Mouse (Mus musculus) intestine, postnatal 0 days (tissue): ENCODE results near the gene Gm6763. TPM values are rescaled to one million over a fixed set of nuclear protein-coding genes. Genes with fewer than 3 reads are reported as not detected.
"Not testable (repeated sequence)": the region's sequence is repeated elsewhere in the genome, so short reads cannot be mapped to it uniquely, and the experiment has no call there.

Experiments used
- ATAC-seq: fragments of 200-750 bp; cut with Nextera tagmentation; 2 replicates; pipeline ENCODE4 v1.8.0; 2017; ENCODE audit warnings: mild to moderate bottlenecking, moderate TSS enrichment, moderate library complexity
- H3K27ac ChIP-seq: fragments of 300-500 bp; sonication (generic); 2 replicates; pipeline ENCODE4 v1.5.1; 2014; ENCODE audit warnings: mild to moderate bottlenecking, low read depth, low read length, moderate library complexity
- H3K27me3 ChIP-seq: fragments of 300-500 bp; sonication (generic); replicated peaks from 2 replicates; pipeline ENCODE4 v1.6.1; 2014; ENCODE audit warnings: low read length, mixed read lengths; ENCODE audit not compliant: control insufficient read depth, insufficient read depth
- H3K36me3 ChIP-seq: fragments of 300-500 bp; sonication (generic); 2 replicates; pipeline ENCODE4 v1.6.1; 2014; ENCODE audit warnings: mild to moderate bottlenecking, moderate library complexity; ENCODE audit not compliant: control insufficient read depth, insufficient read depth
- H3K4me1 ChIP-seq: fragments of 300-500 bp; sonication (generic); replicated peaks from 2 replicates; pipeline ENCODE4 v1.6.1; 2014; ENCODE audit warnings: antibody characterized with exemption, low read length, mixed read lengths; ENCODE audit not compliant: control insufficient read depth, insufficient read depth
- H3K4me2 ChIP-seq: fragments of 300-500 bp; sonication (generic); replicated peaks from 2 replicates; pipeline ENCODE4 v1.6.1; 2014; ENCODE audit warnings: low read depth, mild to moderate bottlenecking, moderate library complexity
- H3K4me3 ChIP-seq: fragments of 300-500 bp; sonication (generic); 2 replicates; pipeline ENCODE4 v1.5.1; 2014; ENCODE audit warnings: low read depth, low read length
- H3K9ac ChIP-seq: fragments of 300-500 bp; sonication (generic); 2 replicates; pipeline ENCODE4 v1.6.1; 2014; ENCODE audit warnings: mild to moderate bottlenecking, low read depth, low read length
- H3K9me3 ChIP-seq: fragments of 300-500 bp; sonication (generic); 2 replicates; pipeline ENCODE4 v1.6.1; 2016; ENCODE audit warnings: mixed run types; ENCODE audit not compliant: control insufficient read depth
- CTCF ChIP-seq: sonication (generic); IDR thresholded peaks from 2 replicates; pipeline ENCODE4 v1.5.1; 2016; ENCODE audit warnings: low read depth, mild to moderate bottlenecking, control low read depth, antibody characterized with exemption, moderate library complexity
- WGBS: fragments of 180-500 bp; shearing (Covaris S2); extraction: QIAGEN DNeasy Blood & Tissue Kit; methylation state at CpG from one replicate; pipeline ENCODE4 v1.1.7; 2014; 5-methylcytosine and 5-hydroxymethylcytosine counted together
- polyA plus RNA-seq: library from polyadenylated mRNA; unstranded; fragments of >200 nt; fragmentation: Nextera tagmentation; extraction: Ambion mirVana; gene quantifications from 2 replicates; pipeline ENCODE4 v1.2.1, GENCODE M21; 2015

Gm6763 gene
- polyA plus RNA-seq: not detected in 2 replicates

- not testable (repeated sequence) for H3K36me3 ChIP-seq, ATAC-seq
- no CpG with 5 or more reads among the region's 3 CpGs for WGBS
Measured at GRCm38 (mm10) chr10:104151197-104151596, at the start of gene Gm6763. Gene Gm6763, plus strand, starts transcription at chr10:104151497.

GRCm38 (mm10) chr10:104110044-104110443, 41.3 kb upstream of the Gm6763 start:
- WGBS: 69% methylated on average over 3 of the region's 3 CpGs
- TF ChIP-seq CTCF: no peak
- ATAC-seq: no peak
- no peak overlapping the region for H3K4me2 ChIP-seq
- no peaks in the 10 kb centered on the region for H3K4me1 ChIP-seq
- H3K27ac ChIP-seq: no peak overlapping the region
- H3K4me3 ChIP-seq: no peak overlapping the region
- H3K9ac ChIP-seq: no peak overlapping the region
- H3K27me3 ChIP-seq: no peaks in the 10 kb centered on the region
- no peaks in the 10 kb centered on the region for H3K36me3 ChIP-seq
- no peaks in the 10 kb centered on the region for H3K9me3 ChIP-seq

More at GRCm38 (mm10) chr10:104151197-104151596, at the start of gene Gm6763:
- H3K9ac ChIP-seq, H3K4me1 ChIP-seq, H3K27me3 ChIP-seq, H3K9me3 ChIP-seq, H3K4me2 ChIP-seq, H3K27ac ChIP-seq, H3K4me3 ChIP-seq: not testable (repeated sequence)

- H3K4me1 ChIP-seq: no peaks in the 10 kb centered on the region
- WGBS: 71% methylated on average over 2 of the region's 2 CpGs
- no peak overlapping the region for H3K4me2 ChIP-seq
- no peak overlapping the region for H3K27ac ChIP-seq
- no peak overlapping the region for H3K9ac ChIP-seq
- no peaks in the 10 kb centered on the region for H3K36me3 ChIP-seq
- H3K27me3 ChIP-seq: no peaks in the 10 kb centered on the region
- no peaks in the 10 kb centered on the region for H3K9me3 ChIP-seq
- no peak for TF ChIP-seq CTCF
- no peak overlapping the region for H3K4me3 ChIP-seq
- no peak for ATAC-seq
Measured at GRCm38 (mm10) chr10:104118312-104118711, 33.0 kb upstream of the Gm6763 start.

- no CpG with 5 or more reads among the region's 3 CpGs for WGBS
- not testable (repeated sequence) for ATAC-seq
Measured at GRCm38 (mm10) chr10:104142687-104143086, 8.6 kb upstream of the Gm6763 start, which contains the start of gene Gm21293. Gene Gm21293, plus strand, starts transcription at chr10:104142987.

GRCm38 (mm10) chr10:104159706-104160105, 8.4 kb downstream of the Gm6763 start, which contains the start of gene Gm8764:
Gene Gm8764, plus strand, starts transcription at chr10:104160006.
- H3K4me1 ChIP-seq, H3K27me3 ChIP-seq, H3K9me3 ChIP-seq, H3K27ac ChIP-seq, H3K4me3 ChIP-seq, H3K36me3 ChIP-seq, H3K9ac ChIP-seq, H3K4me2 ChIP-seq, ATAC-seq: not testable (repeated sequence)
- no CpG with 5 or more reads among the region's 3 CpGs for WGBS

More at GRCm38 (mm10) chr10:104142687-104143086, 8.6 kb upstream of the Gm6763 start, which contains the start of gene Gm21293:
- H3K4me3 ChIP-seq, H3K4me2 ChIP-seq, H3K9me3 ChIP-seq, H3K36me3 ChIP-seq, H3K4me1 ChIP-seq, H3K27ac ChIP-seq, H3K9ac ChIP-seq, H3K27me3 ChIP-seq: not testable (repeated sequence)

- not testable (repeated sequence) for H3K4me1 ChIP-seq, H3K27me3 ChIP-seq, ATAC-seq, H3K4me2 ChIP-seq, H3K27ac ChIP-seq, H3K4me3 ChIP-seq, H3K9me3 ChIP-seq, H3K9ac ChIP-seq, H3K36me3 ChIP-seq
- no CpG with 5 or more reads among the region's 3 CpGs for WGBS
Measured at GRCm38 (mm10) chr10:104168215-104168614, 16.9 kb downstream of the Gm6763 start, which contains the start of gene Gm21304. Gene Gm21304, plus strand, starts transcription at chr10:104168515.

- H3K4me2 ChIP-seq, ATAC-seq, H3K36me3 ChIP-seq, H3K9ac ChIP-seq, H3K27me3 ChIP-seq, H3K27ac ChIP-seq, H3K9me3 ChIP-seq, H3K4me1 ChIP-seq, H3K4me3 ChIP-seq: not testable (repeated sequence)
- no CpG with 5 or more reads among the region's 3 CpGs for WGBS
Measured at GRCm38 (mm10) chr10:104176724-104177123, 25.4 kb downstream of the Gm6763 start, which contains the start of gene Gm21312. Gene Gm21312, plus strand, starts transcription at chr10:104177024.

- WGBS: no CpG with 5 or more reads among the region's 3 CpGs
- not testable (repeated sequence) for H3K27ac ChIP-seq, H3K36me3 ChIP-seq, H3K9me3 ChIP-seq, H3K9ac ChIP-seq, H3K4me2 ChIP-seq, H3K4me3 ChIP-seq, ATAC-seq, H3K27me3 ChIP-seq, H3K4me1 ChIP-seq
Measured at GRCm38 (mm10) chr10:104185233-104185632, 33.9 kb downstream of the Gm6763 start, which contains the start of gene Gm20765. Gene Gm20765, plus strand, starts transcription at chr10:104185533.

- H3K27me3 ChIP-seq, H3K27ac ChIP-seq, H3K4me3 ChIP-seq, H3K36me3 ChIP-seq, H3K4me2 ChIP-seq, H3K9me3 ChIP-seq, ATAC-seq, H3K4me1 ChIP-seq, H3K9ac ChIP-seq: not testable (repeated sequence)
- WGBS: no CpG with 5 or more reads among the region's 3 CpGs
Measured at GRCm38 (mm10) chr10:104193742-104194141, 42.4 kb downstream of the Gm6763 start, which contains the start of gene Gm4340. Gene Gm4340, plus strand, starts transcription at chr10:104194042.
